Mouse (Mus musculus) frontal cortex, adult (tissue): ENCODE measurements around the gene Lrrc74a.
A peak's percentile ranks its signal among the peaks of the same experiment; 100 is the strongest.

Experiments used
- ATAC-seq: cut with Nextera tagmentation; 2 replicates; pipeline ENCODE4 v1.9.2; 2017; ENCODE audit warnings: mild to moderate bottlenecking, moderate library complexity, mixed read lengths; ENCODE audit not compliant: low TSS enrichment

Lrrc74a gene

GRCm38 (mm10) chr12:86786149-86787019 lies 52.2 kb downstream of the Lrrc74a start:
- no peak for ATAC-seq

- ATAC-seq, result peak; percentile 43; the same call in 1 of the 2 replicates
Observed at GRCm38 (mm10) chr12:86787020-86787553, 52.9 kb downstream of the Lrrc74a start.

- ATAC-seq, result no peak
Observed at GRCm38 (mm10) chr12:86790100-86790848, 56.1 kb downstream of the Lrrc74a start.

GRCm38 (mm10) chr12:86790849-86791127 lies 56.6 kb downstream of the Lrrc74a start:
- no peak for ATAC-seq

GRCm38 (mm10) chr12:86791987-86792386 lies 57.8 kb downstream of the Lrrc74a start:
- no peak for ATAC-seq

- ATAC-seq, result no peak; the same call in 1 of the 2 replicates
Observed at GRCm38 (mm10) chr12:86793830-86794229, 59.7 kb downstream of the Lrrc74a start.

- no peak for ATAC-seq
Observed at GRCm38 (mm10) chr12:86794331-86794730, 60.2 kb downstream of the Lrrc74a start.

GRCm38 (mm10) chr12:86795076-86795837 lies 61.1 kb downstream of the Lrrc74a start:
- ATAC-seq, result no peak

- peak; percentile 39 for ATAC-seq
Observed at GRCm38 (mm10) chr12:86795838-86796232, 61.7 kb downstream of the Lrrc74a start.

- ATAC-seq, result no peak
Observed at GRCm38 (mm10) chr12:86796351-86796750, 62.2 kb downstream of the Lrrc74a start.

- ATAC-seq, result no peak
Observed at GRCm38 (mm10) chr12:86797771-86798170, 63.6 kb downstream of the Lrrc74a start.

GRCm38 (mm10) chr12:86798773-86799540 lies 64.8 kb downstream of the Lrrc74a start:
- peak; percentile 10; the same call in 1 of the 2 replicates for ATAC-seq

GRCm38 (mm10) chr12:86799786-86800185 lies 65.6 kb downstream of the Lrrc74a start:
- no peak for ATAC-seq

- ATAC-seq, result no peak
Observed at GRCm38 (mm10) chr12:86800336-86800735, 66.2 kb downstream of the Lrrc74a start.

GRCm38 (mm10) chr12:86800765-86801147 lies 66.6 kb downstream of the Lrrc74a start:
- ATAC-seq, result peak; percentile 11; the same call in 1 of the 2 replicates

GRCm38 (mm10) chr12:86801148-86802004 lies 67.2 kb downstream of the Lrrc74a start:
- peak; percentile 44 for ATAC-seq

GRCm38 (mm10) chr12:86802005-86802671 lies 68.0 kb downstream of the Lrrc74a start:
- 0 out of 2 replicates have a peak, but pooled peaks have one; percentile 2 for ATAC-seq

- ATAC-seq, result no peak
Observed at GRCm38 (mm10) chr12:86802899-86803298, 68.7 kb downstream of the Lrrc74a start.

GRCm38 (mm10) chr12:86803651-86804307 lies 69.6 kb downstream of the Lrrc74a start:
- ATAC-seq, result no peak
